Mouse (Mus musculus): ENCODE results near the gene Ctxn1. TPM values are rescaled to one million over a fixed set of nuclear protein-coding genes. Genes with fewer than 3 reads are reported as not detected.
A peak's percentile ranks its signal among the peaks of the same experiment; 100 is the strongest.

The Ctxn1 gene
- total and polyA plus RNA-seq, 3 experiments = 0.58 to 5.6 TPM; not detected in 1

DNA sequence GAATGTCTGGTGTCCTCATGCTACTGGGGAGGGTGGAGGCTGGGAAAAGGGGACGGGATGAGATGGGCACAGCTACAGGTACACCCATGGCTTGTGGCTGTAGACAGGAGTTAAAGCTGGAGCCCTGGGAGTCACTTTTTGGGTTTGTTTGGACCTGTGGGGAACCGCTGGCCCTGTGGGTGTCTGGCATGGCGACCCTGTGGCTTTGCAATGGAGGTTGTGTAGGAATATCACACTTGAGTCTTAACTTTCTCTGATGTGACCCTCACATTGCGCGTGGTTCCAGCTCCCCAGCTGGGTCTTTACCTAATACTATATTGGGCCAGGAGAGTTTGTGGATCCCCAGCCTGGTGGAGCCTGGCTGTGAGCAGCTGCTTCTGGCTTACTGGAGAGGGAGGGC lies 14.0 kb downstream of the Ctxn1 start:
- TF ChIP-seq MYC (IDR thresholded peaks at IDR 0.05; ENCODE audit: low read depth, low read length) = no peak
- peaks cover 6% of the 10 kb centered on the region in 2 experiments for H3K36me3 ChIP-seq (ENCODE audit: control insufficient read depth in 1 of 2, insufficient read depth in 2 of 2, low read length in 2 of 2)
- H3K27me3 ChIP-seq (ENCODE audit: control insufficient read depth in 1 of 2, insufficient read depth in 2 of 2, low read length in 2 of 2) = no peaks in the 10 kb centered on the region
- H3K27ac ChIP-seq (ENCODE audit: control insufficient read depth, low read depth, low read length) = no peak overlapping the region
- peaks cover 0 to 6% of the 10 kb centered on the region in 2 experiments; a peak in 1 of 4 replicates for H3K4me1 ChIP-seq (ENCODE audit: control insufficient read depth in 1 of 2, insufficient read depth in 2 of 2, low read length in 2 of 2)
- H3K4me3 ChIP-seq (ENCODE audit: control insufficient read depth in 1 of 2, insufficient read depth in 1 of 2, low read depth in 2 of 2, low read length in 2 of 2) = no peak overlapping the region
- no peak for DNase-seq (ENCODE audit: low read depth, low spot score)
- H3K9me3 ChIP-seq (replicated peaks; ENCODE audit: insufficient read depth, low read length) = no peaks in the 10 kb centered on the region
- no peak overlapping the region for H3K9ac ChIP-seq (ENCODE audit: control insufficient read depth, low read depth, low read length, poor library complexity, severe bottlenecking)
- peaks cover 17% of the 10 kb centered on the region for H3K79me2 ChIP-seq (ENCODE audit: control insufficient read depth, insufficient read depth, low read length, poor library complexity)

- Histone ChIP-seq H3K4me1 (ENCODE audit: control insufficient read depth in 1 of 2, insufficient read depth in 2 of 2, low read length in 2 of 2) (peaks cover 0 to 18% of the 10 kb centered on the region in 2 experiments; a peak in 2 of 4 replicates), H3K9me3 (replicated peaks; ENCODE audit: insufficient read depth, low read length) (no peaks in the 10 kb centered on the region), H3K79me2 (ENCODE audit: control insufficient read depth, insufficient read depth, low read length, poor library complexity) (peaks cover 32% of the 10 kb centered on the region), H3K4me3 (ENCODE audit: control insufficient read depth in 1 of 2, insufficient read depth in 1 of 2, low read depth in 2 of 2, low read length in 2 of 2) (peak overlapping the region; percentile 82 to 91), H3K36me3 (ENCODE audit: control insufficient read depth in 1 of 2, insufficient read depth in 2 of 2, low read length in 2 of 2) (peaks cover 4 to 15% of the 10 kb centered on the region in 2 experiments), H3K27me3 (ENCODE audit: control insufficient read depth in 1 of 2, insufficient read depth in 2 of 2, low read length in 2 of 2) (no peaks in the 10 kb centered on the region), H3K9ac (ENCODE audit: control insufficient read depth, low read depth, low read length, poor library complexity, severe bottlenecking) (peak overlapping the region; percentile 86), H3K27ac (ENCODE audit: control insufficient read depth, low read depth, low read length) (peak overlapping the region; percentile 52)
- TF ChIP-seq JUND (IDR thresholded peaks at IDR 0.05; ENCODE audit: low read depth, low read length) = no peak
- TF ChIP-seq MYC (IDR thresholded peaks at IDR 0.05; ENCODE audit: low read depth, low read length) = 0 out of 2 replicates have a peak, but pooled peaks have one; percentile 20
- TF ChIP-seq ETS1 (IDR thresholded peaks at IDR 0.05; ENCODE audit: low read depth, low read length) = peak; percentile 4; the same call in 1 of the 2 replicates
- TF ChIP-seq MXI1 (IDR thresholded peaks at IDR 0.05; ENCODE audit: low read depth, low read length) = peak; percentile 88
- DNase-seq (ENCODE audit: low read depth, low spot score) = no peak
Observed at GRCm38 (mm10) chr8:4239193-4239890, 19.7 kb downstream of the Ctxn1 start.

DNA sequence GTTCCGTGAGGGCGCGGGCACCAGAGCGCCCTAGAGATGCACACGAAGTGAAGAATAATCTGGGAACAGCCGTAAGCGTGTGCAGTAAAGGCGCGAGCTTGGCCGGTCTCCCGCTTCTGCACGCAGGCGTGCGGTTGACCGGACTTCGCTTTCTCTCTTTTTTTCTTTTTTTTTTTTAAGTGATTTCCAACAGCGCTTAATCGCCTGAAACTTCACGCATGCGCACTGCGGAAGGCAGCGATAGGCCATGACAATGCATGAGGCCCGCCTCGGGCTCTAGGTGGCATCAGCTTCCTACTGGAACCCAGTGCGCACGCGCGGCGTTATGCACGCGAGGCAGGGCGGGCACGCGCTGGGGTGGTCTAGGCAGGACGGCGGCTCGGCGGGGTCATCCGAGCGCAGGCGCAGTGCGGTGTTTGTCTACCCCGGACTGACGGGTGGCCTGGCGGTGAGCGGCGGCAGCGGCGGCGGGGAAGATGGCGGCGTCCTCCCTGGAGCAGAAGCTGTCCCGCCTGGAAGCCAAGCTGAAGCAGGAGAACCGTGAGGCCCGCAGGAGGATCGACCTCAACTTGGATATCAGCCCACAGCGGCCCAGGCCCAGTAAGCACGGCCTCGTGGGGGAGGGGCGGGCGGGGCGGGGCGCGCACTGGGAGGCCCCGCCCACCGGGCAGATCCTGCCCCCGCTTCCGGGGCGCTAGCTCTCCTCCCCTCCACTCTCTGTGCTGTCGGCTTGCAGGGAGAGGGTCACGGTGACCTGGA lies 20.5 kb downstream of the Ctxn1 start, which contains the start of the genes Map2k7 and Gm49320:
Gene Map2k7, plus strand, starts transcription at position 307 of the 759 bp plus-strand sequence.
Gene Gm49320, plus strand, starts transcription at position 432 of the 759 bp plus-strand sequence.
- H3K9ac ChIP-seq (ENCODE audit: control insufficient read depth, low read depth, low read length, poor library complexity, severe bottlenecking) = peak within 1 kb of the TSS; percentile 86
- DNase-seq (ENCODE audit: low read depth, low spot score) = peak; percentile 99
- no peaks in the 10 kb centered on the region for H3K9me3 ChIP-seq (replicated peaks; ENCODE audit: insufficient read depth, low read length)
- H3K36me3 ChIP-seq (ENCODE audit: control insufficient read depth in 1 of 2, insufficient read depth in 2 of 2, low read length in 2 of 2) = peaks cover 2 to 15% of the 10 kb centered on the region in 2 experiments; a peak in 3 of 4 replicates
- peak within 1 kb of the TSS; percentile 93 for H3K27ac ChIP-seq (ENCODE audit: control insufficient read depth, low read depth, low read length)
- peak within 1 kb of the TSS; percentile 82 to 91 for H3K4me3 ChIP-seq (ENCODE audit: control insufficient read depth in 1 of 2, insufficient read depth in 1 of 2, low read depth in 2 of 2, low read length in 2 of 2)
- no peaks in the 10 kb centered on the region for H3K27me3 ChIP-seq (ENCODE audit: control insufficient read depth in 1 of 2, insufficient read depth in 2 of 2, low read length in 2 of 2)
- H3K4me1 ChIP-seq (ENCODE audit: control insufficient read depth in 1 of 2, insufficient read depth in 2 of 2, low read length in 2 of 2) = peaks cover 0 to 18% of the 10 kb centered on the region in 2 experiments; a peak in 2 of 4 replicates
- peaks cover 32% of the 10 kb centered on the region for H3K79me2 ChIP-seq (ENCODE audit: control insufficient read depth, insufficient read depth, low read length, poor library complexity)
- TF ChIP-seq ZKSCAN1 (IDR thresholded peaks at IDR 0.05; ENCODE audit: low read depth, low read length) (no peak), RCOR1 (IDR thresholded peaks at IDR 0.05; ENCODE audit: low read depth, low read length) (no peak), POLR2AphosphoS2 (IDR thresholded peaks at IDR 0.05; ENCODE audit: low read length) (peak; percentile 86), MAZ (IDR thresholded peaks at IDR 0.05; ENCODE audit: low read depth, low read length) (peak; percentile 92), GABPA (IDR thresholded peaks at IDR 0.05; ENCODE audit: low read depth, low read length) (no peak), CHD2 (IDR thresholded peaks at IDR 0.05; ENCODE audit: low read length) (peak; percentile 43; the same call in 1 of the 2 replicates), EP300 (IDR thresholded peaks at IDR 0.05; ENCODE audit: low read depth in 1 of 2, low read length in 2 of 2) (peak in 1 of 2 experiments; percentile 13; a peak in 1 of 4 replicates), RAD21 (IDR thresholded peaks at IDR 0.05; ENCODE audit: low read depth, low read length) (no peak), HCFC1 (IDR thresholded peaks at IDR 0.05; ENCODE audit: low read depth, low read length) (peak; percentile 87), BHLHE40 (IDR thresholded peaks at IDR 0.05; ENCODE audit: borderline replicate concordance, low read depth, low read length) (peak; percentile 75; the same call in 1 of the 2 replicates), ETS1 (IDR thresholded peaks at IDR 0.05; ENCODE audit: low read depth, low read length) (no peak; the same call in 1 of the 2 replicates), ZC3H11A (IDR thresholded peaks at IDR 0.05; ENCODE audit: low read depth, low read length) (no peak), UBTF (IDR thresholded peaks at IDR 0.05; ENCODE audit: borderline replicate concordance, insufficient read depth, low read depth, low read length) (no peak), GATA1 (IDR thresholded peaks at IDR 0.05; ENCODE audit: low read depth, low read length) (peak; percentile 26; the same call in 1 of the 2 replicates), JUND (IDR thresholded peaks at IDR 0.05; ENCODE audit: low read depth, low read length) (no peak), TCF12 (IDR thresholded peaks at IDR 0.05; ENCODE audit: low read depth, low read length) (peak; percentile 70), ZMIZ1 (IDR thresholded peaks at IDR 0.05; ENCODE audit: low read depth, low read length) (peak; percentile 90), MXI1 (IDR thresholded peaks at IDR 0.05; ENCODE audit: low read depth, low read length) (peak; percentile 84; the same call in 1 of the 2 replicates), MAFK (IDR thresholded peaks at IDR 0.05; ENCODE audit: borderline replicate concordance, low read depth, low read length) (no peak), MAX (IDR thresholded peaks at IDR 0.05; ENCODE audit: low read length) (peak; percentile 86; the same call in 1 of the 2 replicates)

Data from MEL (cell line).